Mouse (Mus musculus) neutrophil, adult 5-6 weeks (primary cell): ENCODE results near the gene Atp4b. TPM values are rescaled to one million over a fixed set of nuclear protein-coding genes. Genes with fewer than 3 reads are reported as not detected.
A peak's percentile ranks its signal among the peaks of the same experiment; 100 is the strongest.

ENCODE experiments used
- ATAC-seq: fragments of 151-379, 151-347 bp; 2 replicates; pipeline ENCODE4 v1.8.0; 2017; ENCODE audit warnings: mild to moderate bottlenecking, moderate TSS enrichment; ENCODE audit not compliant: insufficient number of reproducible peaks, poor library complexity, low FRiP score, severe bottlenecking; ENCODE audit errors: extremely low read depth
- total RNA-seq: library from RNA; stranded (forward); fragments of 200-1000 nt; gene quantifications from 2 replicates; pipeline ENCODE4 v1.2.3, GENCODE M21; 2017

Gene Atp4b
- total RNA-seq, 1 experiment from 2014 or later = not detected

- no peak for ATAC-seq
These were observed 7.9 kb downstream of the Atp4b start for GRCm38 (mm10) chr8:13388744-13389143.

- no peak for ATAC-seq
These were observed 8.9 kb downstream of the Atp4b start for GRCm38 (mm10) chr8:13387728-13388127.

GRCm38 (mm10) chr8:13386366-13386765 lies 10.3 kb downstream of the Atp4b start:
- no peak for ATAC-seq

GRCm38 (mm10) chr8:13382999-13383398 lies 13.6 kb downstream of the Atp4b start:
- ATAC-seq = no peak

GRCm38 (mm10) chr8:13382536-13382935 lies 14.1 kb downstream of the Atp4b start:
- ATAC-seq = no peak

GRCm38 (mm10) chr8:13381630-13382029 lies 15.0 kb downstream of the Atp4b start:
- ATAC-seq = no peak

- ATAC-seq = no peak
These were observed 23.4 kb downstream of the Atp4b start for GRCm38 (mm10) chr8:13373151-13373662.

GRCm38 (mm10) chr8:13361865-13362264 lies 34.8 kb downstream of the Atp4b start:
- ATAC-seq = peak; percentile 78

GRCm38 (mm10) chr8:13360213-13360612 lies 36.4 kb downstream of the Atp4b start:
- ATAC-seq = no peak

- ATAC-seq = no peak
These were observed 39.9 kb downstream of the Atp4b start for GRCm38 (mm10) chr8:13356681-13357080.

GRCm38 (mm10) chr8:13356221-13356620 lies 40.4 kb downstream of the Atp4b start:
- ATAC-seq = no peak

GRCm38 (mm10) chr8:13353883-13354282 lies 42.7 kb downstream of the Atp4b start:
- ATAC-seq = no peak

GRCm38 (mm10) chr8:13353155-13353833 lies 43.3 kb downstream of the Atp4b start:
- no peak for ATAC-seq

GRCm38 (mm10) chr8:13352601-13353000 lies 44.0 kb downstream of the Atp4b start:
- no peak for ATAC-seq

GRCm38 (mm10) chr8:13351593-13351992 lies 45.0 kb downstream of the Atp4b start:
- ATAC-seq = no peak

GRCm38 (mm10) chr8:13350052-13350451 lies 46.6 kb downstream of the Atp4b start:
- no peak for ATAC-seq

- ATAC-seq = no peak
These were observed 53.5 kb downstream of the Atp4b start for GRCm38 (mm10) chr8:13343134-13343533.

- no peak for ATAC-seq
These were observed 54.3 kb downstream of the Atp4b start for GRCm38 (mm10) chr8:13342340-13342739.

- no peak for ATAC-seq
These were observed 56.0 kb downstream of the Atp4b start for GRCm38 (mm10) chr8:13340650-13341049.

GRCm38 (mm10) chr8:13339646-13339990 lies 57.0 kb downstream of the Atp4b start:
- ATAC-seq = no peak
